Mouse (Mus musculus) liver, embryonic 11.5 days (tissue): ENCODE data around the gene Fank1. TPM values are rescaled to one million over a fixed set of nuclear protein-coding genes. Genes with fewer than 3 reads are reported as not detected.

Source experiments
- ATAC-seq: fragments of 200-750 bp; cut with Nextera tagmentation; replicated peaks from 2 replicates; pipeline ENCODE4 v1.8.0; 2017; ENCODE audit warnings: moderate number of reproducible peaks, mild to moderate bottlenecking, moderate TSS enrichment, moderate library complexity; ENCODE audit not compliant: low FRiP score
- DNase-seq: peaks from one replicate; pipeline ENCODE4 v3.0.0-alpha.2; 2017; ENCODE audit warnings: low spot score
- H3K27ac ChIP-seq: fragments of 300-500 bp; sonication (generic); 2 replicates; pipeline ENCODE4 v1.5.1; 2014; ENCODE audit warnings: mild to moderate bottlenecking, low read depth, low read length, control low read depth
- H3K27me3 ChIP-seq: fragments of 300-500 bp; sonication (generic); replicated peaks from 2 replicates; pipeline ENCODE4 v1.6.1; 2014; ENCODE audit warnings: low read length, mixed read lengths; ENCODE audit not compliant: control insufficient read depth, insufficient read depth
- H3K36me3 ChIP-seq: fragments of 300-500 bp; sonication (generic); 2 replicates; pipeline ENCODE4 v1.6.1; 2014; ENCODE audit warnings: mild to moderate bottlenecking, low read length, moderate library complexity, mixed read lengths; ENCODE audit not compliant: control insufficient read depth, insufficient read depth
- H3K4me1 ChIP-seq: fragments of 300-500 bp; sonication (generic); replicated peaks from 2 replicates; pipeline ENCODE4 v1.6.1; 2014; ENCODE audit warnings: low read length, mixed read lengths; ENCODE audit not compliant: control insufficient read depth, insufficient read depth
- H3K4me2 ChIP-seq: fragments of 300-500 bp; sonication (generic); 2 replicates; pipeline ENCODE4 v1.6.1; 2014; ENCODE audit warnings: mild to moderate bottlenecking, control low read depth, moderate library complexity
- H3K4me3 ChIP-seq: fragments of 300-500 bp; sonication (generic); 2 replicates; pipeline ENCODE4 v1.5.1; 2014; ENCODE audit warnings: low read depth, low read length, control low read depth
- H3K9ac ChIP-seq: fragments of 300-500 bp; sonication (generic); 2 replicates; pipeline ENCODE4 v1.6.1; 2014; ENCODE audit warnings: low read depth, low read length, control low read depth
- H3K9me3 ChIP-seq: fragments of 300-500 bp; sonication (generic); 2 replicates; pipeline ENCODE4 v1.6.1; 2016; ENCODE audit warnings: low read length, inconsistent platforms, mixed read lengths; ENCODE audit not compliant: control insufficient read depth
- WGBS: fragments of 180-500 bp; shearing (Covaris S2); extraction: QIAGEN DNeasy Blood & Tissue Kit; methylation state at CpG from one replicate; pipeline ENCODE4 v1.1.7; 2014; 5-methylcytosine and 5-hydroxymethylcytosine counted together
- polyA plus RNA-seq: library from polyadenylated mRNA; unstranded; fragments of >200 nt; fragmentation: Nextera tagmentation; extraction: Ambion mirVana; gene quantifications from 2 replicates; pipeline ENCODE4 v1.2.1, GENCODE M21; 2014

The Fank1 gene
- polyA plus RNA-seq, 1 experiment from 2014 or later, result not detected

DNA sequence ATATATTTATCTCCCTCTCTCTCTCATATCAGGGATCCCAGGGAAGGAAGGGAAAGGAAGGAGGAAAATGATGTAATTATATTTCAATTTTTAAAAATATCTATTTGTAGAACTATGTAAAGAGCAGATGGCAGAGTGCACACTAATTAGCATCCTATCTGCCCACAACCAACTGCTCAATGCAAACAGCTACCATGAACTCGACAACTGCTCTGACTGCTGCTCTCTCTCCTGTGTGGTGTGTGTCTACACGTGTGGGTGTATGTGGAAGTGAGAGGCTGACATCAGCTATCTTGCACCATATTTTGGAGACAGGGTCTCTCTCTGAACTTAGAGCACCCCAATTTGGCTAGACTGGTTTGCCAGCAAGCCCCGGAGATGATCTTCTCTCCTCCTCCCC lies 135.2 kb downstream of the Fank1 start:
- Histone ChIP-seq H3K27ac (no peak overlapping the region), H3K9ac (no peak overlapping the region), H3K9me3 (no peaks in the 10 kb centered on the region), H3K4me2 (no peak overlapping the region), H3K4me1 (no peaks in the 10 kb centered on the region), H3K4me3 (no peak overlapping the region), H3K36me3 (no peaks in the 10 kb centered on the region), H3K27me3 (no peaks in the 10 kb centered on the region)
- 78% methylated on average over 3 of the region's 3 CpGs for WGBS
- ATAC-seq (no peak), DNase-seq (no peak)

DNA sequence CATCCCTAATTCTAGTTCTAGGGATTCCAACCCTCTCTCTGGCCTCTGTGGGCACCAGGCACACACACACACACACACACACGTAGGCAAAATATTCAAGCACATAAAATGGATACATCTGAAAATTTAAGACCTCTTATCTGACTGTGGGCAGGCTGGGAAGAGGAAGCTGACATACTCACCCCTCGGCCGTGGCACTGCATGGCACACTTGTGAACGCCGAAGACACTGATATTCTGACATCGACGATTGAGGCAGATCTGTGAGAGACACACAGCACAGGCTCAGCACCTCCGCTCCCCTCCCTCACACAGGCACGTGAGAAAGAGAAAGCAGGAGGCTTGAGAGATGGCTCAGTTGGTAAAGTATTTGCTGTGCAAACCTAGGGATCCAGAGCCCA lies 139.6 kb downstream of the Fank1 start:
- H3K36me3 ChIP-seq, result no peaks in the 10 kb centered on the region
- no peaks in the 10 kb centered on the region for H3K9me3 ChIP-seq
- no peaks in the 10 kb centered on the region for H3K27me3 ChIP-seq
- H3K27ac ChIP-seq, result no peak overlapping the region
- no peak for ATAC-seq
- 66% methylated on average over 9 of the region's 9 CpGs for WGBS
- H3K4me1 ChIP-seq, result no peaks in the 10 kb centered on the region
- no peak overlapping the region for H3K4me3 ChIP-seq
- no peak for DNase-seq
- no peak overlapping the region for H3K9ac ChIP-seq
- no peak overlapping the region for H3K4me2 ChIP-seq

DNA sequence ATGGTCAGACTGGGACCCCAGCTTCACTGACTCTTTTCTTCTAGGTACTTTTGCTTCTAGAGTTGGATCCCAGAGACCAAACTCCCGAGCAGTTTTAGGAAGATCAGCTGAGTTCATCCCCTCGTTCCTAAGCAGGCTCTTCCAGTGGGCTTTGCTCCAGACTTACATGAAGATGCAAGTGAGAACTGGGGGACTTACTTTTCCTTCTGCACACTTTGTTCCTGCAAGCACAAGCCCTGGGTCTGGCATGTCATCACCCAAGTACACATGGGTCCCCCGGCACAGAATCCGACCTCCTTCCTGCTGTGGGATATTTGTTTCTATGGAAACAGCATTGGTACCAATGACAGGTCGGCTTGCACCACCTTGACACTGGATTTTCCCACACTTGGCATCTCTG lies 142.6 kb downstream of the Fank1 start:
- Histone ChIP-seq H3K27ac (no peak overlapping the region), H3K4me1 (no peaks in the 10 kb centered on the region), H3K4me2 (no peak overlapping the region), H3K27me3 (no peaks in the 10 kb centered on the region), H3K36me3 (no peaks in the 10 kb centered on the region), H3K4me3 (no peak overlapping the region), H3K9ac (no peak overlapping the region), H3K9me3 (no peaks in the 10 kb centered on the region)
- ATAC-seq (no peak), DNase-seq (no peak)
- 67% methylated on average over 5 of the region's 5 CpGs for whole genome bisulfite sequencing

DNA sequence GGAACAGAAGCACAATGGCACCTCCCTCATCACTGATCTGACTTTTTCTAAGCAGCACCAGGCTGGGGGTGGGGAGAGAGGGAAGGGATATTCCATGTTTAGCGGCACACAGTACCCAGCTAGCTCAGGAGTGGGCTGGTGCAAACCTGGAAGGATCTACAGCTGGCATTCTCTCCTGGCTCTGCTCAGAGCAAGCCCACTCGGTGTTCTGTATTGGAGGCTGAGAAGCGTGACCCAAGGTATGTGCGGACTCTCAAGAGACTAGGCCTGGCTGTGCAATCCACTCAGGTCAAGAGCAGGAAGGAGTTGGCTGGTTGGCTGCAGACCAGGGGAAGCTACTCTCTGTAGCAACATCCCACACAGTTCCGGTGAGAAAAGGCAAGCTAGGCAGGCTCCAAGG lies 143.3 kb downstream of the Fank1 start:
- 89% methylated on average over 5 of the region's 5 CpGs for WGBS
- no peak overlapping the region for H3K4me2 ChIP-seq
- DNase-seq (no peak), ATAC-seq (no peak)
- H3K9me3 ChIP-seq, result no peaks in the 10 kb centered on the region
- no peaks in the 10 kb centered on the region for H3K36me3 ChIP-seq
- no peaks in the 10 kb centered on the region for H3K4me1 ChIP-seq
- no peak overlapping the region for H3K27ac ChIP-seq
- no peaks in the 10 kb centered on the region for H3K27me3 ChIP-seq
- H3K9ac ChIP-seq, result no peak overlapping the region
- no peak overlapping the region for H3K4me3 ChIP-seq

DNA sequence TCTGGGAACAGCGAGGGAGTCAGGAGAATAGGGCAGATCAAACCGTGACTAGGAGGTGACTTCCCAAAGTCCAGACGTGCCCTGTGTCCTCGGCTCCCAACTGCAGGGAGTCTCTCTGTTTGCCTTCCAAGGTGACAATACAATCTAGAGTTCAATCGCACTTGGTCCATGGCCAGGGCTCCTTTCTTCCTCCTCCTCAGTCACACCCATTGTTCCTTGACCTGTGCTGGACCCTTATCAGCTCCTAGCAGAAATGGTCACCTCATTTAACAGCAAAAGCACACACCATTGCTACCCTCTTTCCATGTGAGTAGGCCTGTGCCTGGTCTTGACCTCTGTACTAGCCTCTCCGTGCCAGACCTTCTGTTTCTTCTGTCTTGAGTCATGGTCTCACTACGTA lies 144.1 kb downstream of the Fank1 start:
- no peak overlapping the region for H3K27ac ChIP-seq
- no peak overlapping the region for H3K4me2 ChIP-seq
- no peak overlapping the region for H3K4me3 ChIP-seq
- no peaks in the 10 kb centered on the region for H3K36me3 ChIP-seq
- H3K9me3 ChIP-seq, result no peaks in the 10 kb centered on the region
- no peak for ATAC-seq
- no peaks in the 10 kb centered on the region for H3K4me1 ChIP-seq
- H3K27me3 ChIP-seq, result no peaks in the 10 kb centered on the region
- H3K9ac ChIP-seq, result no peak overlapping the region
- no peak for DNase-seq
- 64% methylated on average over 7 of the region's 7 CpGs for WGBS

DNA sequence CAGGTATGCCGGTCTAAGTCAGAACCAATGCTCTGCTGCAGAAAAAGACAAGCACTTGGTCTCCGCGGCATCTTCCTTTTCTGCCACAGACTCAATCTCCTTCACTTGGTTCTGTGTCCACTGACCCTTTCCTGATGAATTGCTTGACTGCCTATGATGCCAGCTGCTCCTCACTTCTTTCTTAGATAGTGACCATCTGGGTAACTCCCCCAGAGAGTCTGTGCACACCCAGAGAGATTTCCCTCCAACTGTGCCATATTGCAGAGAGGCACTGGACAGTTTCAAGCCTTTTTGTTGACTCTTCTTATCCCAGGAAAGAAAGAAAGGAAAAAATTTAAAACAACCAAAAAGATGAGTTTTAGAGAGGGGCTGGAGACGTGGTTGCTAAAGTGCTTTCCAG lies 144.6 kb downstream of the Fank1 start:
- Histone ChIP-seq H3K9me3 (no peaks in the 10 kb centered on the region), H3K4me2 (no peak overlapping the region), H3K9ac (no peak overlapping the region), H3K27me3 (no peaks in the 10 kb centered on the region), H3K4me1 (no peaks in the 10 kb centered on the region), H3K4me3 (no peak overlapping the region), H3K27ac (no peak overlapping the region), H3K36me3 (no peaks in the 10 kb centered on the region)
- WGBS, result 81% methylated on average over 4 of the region's 4 CpGs
- ATAC-seq, result no peak
- no peak for DNase-seq

DNA sequence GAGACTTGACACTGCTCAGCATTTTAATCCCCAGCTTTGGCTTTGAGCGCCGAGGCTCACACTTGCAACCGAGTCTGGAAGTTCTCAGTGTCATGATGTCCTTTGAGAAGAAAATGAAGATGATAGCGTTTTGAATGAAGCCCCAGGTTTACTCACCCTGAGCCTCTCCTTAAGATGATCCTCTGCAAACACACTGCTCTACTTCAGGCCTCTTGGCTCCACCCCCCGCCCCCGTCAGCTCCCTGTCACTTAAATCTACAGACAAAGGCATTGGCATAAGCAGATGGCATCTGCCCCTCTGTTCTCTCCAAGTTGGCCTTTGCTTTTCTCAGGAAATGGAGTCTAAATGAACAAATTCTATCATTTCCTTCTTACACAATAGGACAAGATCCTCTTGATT lies 147.3 kb downstream of the Fank1 start:
- H3K4me2 ChIP-seq, result no peak overlapping the region
- 49% methylated on average over 6 of the region's 6 CpGs for WGBS
- ATAC-seq (0 out of 2 replicates have a peak, but pooled peaks have one; percentile 50), DNase-seq (no peak)
- peak overlapping the region; percentile 4; the same call in 1 of the 2 replicates for H3K27ac ChIP-seq
- H3K27me3 ChIP-seq, result no peaks in the 10 kb centered on the region
- H3K36me3 ChIP-seq, result no peaks in the 10 kb centered on the region
- H3K9me3 ChIP-seq, result no peaks in the 10 kb centered on the region
- no peaks in the 10 kb centered on the region for H3K4me1 ChIP-seq
- no peak overlapping the region for H3K9ac ChIP-seq
- H3K4me3 ChIP-seq, result no peak overlapping the region

DNA sequence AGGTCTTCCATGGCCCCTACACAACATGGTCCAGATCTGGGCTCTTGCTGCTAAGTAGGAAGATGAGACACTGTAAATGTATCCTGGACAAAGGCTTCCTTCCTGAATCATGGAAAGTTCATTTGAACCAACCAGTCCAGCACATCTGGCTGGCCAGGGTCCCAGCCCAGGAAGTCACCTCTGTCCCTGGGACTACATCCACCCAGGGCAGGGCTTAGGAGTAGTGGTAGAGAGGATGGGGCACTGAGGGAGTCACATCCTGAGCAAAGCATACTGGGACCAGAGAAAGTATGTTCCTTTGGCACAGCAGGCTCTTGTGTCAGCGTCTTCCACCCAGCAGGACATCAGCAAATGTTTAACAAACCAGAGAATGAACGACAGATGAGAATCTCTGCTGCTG lies 149.1 kb downstream of the Fank1 start:
- 71% methylated on average over 2 of the region's 2 CpGs for WGBS

DNA sequence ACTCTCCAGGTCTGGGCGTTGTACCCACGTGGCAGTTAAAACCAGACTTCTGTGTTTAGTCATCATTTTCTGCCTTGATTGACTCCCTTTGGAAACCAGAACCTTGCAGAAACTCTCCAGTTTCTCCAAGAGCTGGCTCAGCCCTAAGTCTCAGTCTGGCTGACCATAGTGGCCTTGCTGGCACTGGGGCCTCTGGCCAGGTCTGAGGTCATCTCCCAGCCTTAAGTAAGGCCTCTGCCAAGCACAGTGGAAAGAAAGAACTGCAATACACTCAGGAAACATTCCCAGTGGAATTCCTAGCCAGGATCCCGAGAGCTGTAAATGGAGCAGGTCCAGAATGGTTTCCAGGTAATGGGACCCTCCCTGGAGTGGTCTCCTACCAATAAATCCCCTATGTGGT lies 152.3 kb downstream of the Fank1 start:
- ATAC-seq, result no peak
- H3K9ac ChIP-seq, result no peak overlapping the region
- H3K27ac ChIP-seq, result no peak overlapping the region
- no peak overlapping the region for H3K4me2 ChIP-seq
- DNase-seq, result no peak
- no peaks in the 10 kb centered on the region for H3K27me3 ChIP-seq
- H3K4me1 ChIP-seq, result no peaks in the 10 kb centered on the region
- 84% methylated on average over 3 of the region's 3 CpGs for WGBS
- no peaks in the 10 kb centered on the region for H3K36me3 ChIP-seq
- no peaks in the 10 kb centered on the region for H3K9me3 ChIP-seq
- no peak overlapping the region for H3K4me3 ChIP-seq

More for the DNA sequence above, 149.1 kb downstream of the Fank1 start:
- DNase-seq, result no peak
- H3K4me2 ChIP-seq, result no peak overlapping the region
- no peaks in the 10 kb centered on the region for H3K9me3 ChIP-seq
- no peaks in the 10 kb centered on the region for H3K27me3 ChIP-seq
- no peak overlapping the region for H3K27ac ChIP-seq
- no peak for ATAC-seq
- no peaks in the 10 kb centered on the region for H3K4me1 ChIP-seq
- no peak overlapping the region for H3K4me3 ChIP-seq
- H3K36me3 ChIP-seq, result no peaks in the 10 kb centered on the region
- no peak overlapping the region for H3K9ac ChIP-seq
